Comparison of ENCODE assay signal across 24 mouse cellular contexts in genomic region chr1:154981687-154982086, GRCm38 (mm10).
DNase-seq lines count a peak whose midpoint lies in the region; ATAC-seq and TF ChIP-seq lines count a peak whose summit lies in the region.
"Had no signal": no experiment of that assay in that cellular context is flagged by ENCODE, and none has a peak within 500 bp of the region (broad histone marks: within the 10 kb centered on the region; RNA-seq: fewer than 3 reads in every experiment).

No protein-coding gene starts in this region.

- no peak for TF ChIP-seq EP300 in stomach, postnatal 0 days (optimal IDR thresholded peaks at IDR 0.05)

- H3K9ac ChIP-seq in forebrain, embryonic 14.5 days (ENCODE audit: low read length) = no peak overlapping the region
- H3K9ac ChIP-seq in forebrain, embryonic 16.5 days (replicated peaks; ENCODE audit: low read depth, low read length) = no peak overlapping the region
- H3K9ac ChIP-seq in stomach, postnatal 0 days (ENCODE audit: low read length) = no peak overlapping the region
- H3K9ac ChIP-seq: embryonic facial prominence, embryonic 15.5 days; heart, embryonic 12.5 days; heart, embryonic 15.5 days; hindbrain, embryonic 14.5 days had no signal

- no peak overlapping the region for H3K27ac ChIP-seq in forebrain, embryonic 14.5 days (ENCODE audit: low read depth, low read length)
- H3K27ac ChIP-seq in forebrain, embryonic 16.5 days (ENCODE audit: low read length) = no peak overlapping the region
- H3K27ac ChIP-seq in stomach, postnatal 0 days (replicated peaks) = no peak overlapping the region
- no peak overlapping the region for H3K27ac ChIP-seq in midbrain, embryonic 10.5 days (replicated peaks)
- H3K27ac ChIP-seq: embryonic facial prominence, embryonic 15.5 days; heart, embryonic 15.5 days; hindbrain, embryonic 10.5 days; hindbrain, embryonic 14.5 days had no signal

- intact Hi-C loops in left cerebral cortex, postnatal 14 days (cut with DNase I) = no loop called here

- H3K4me1 ChIP-seq in forebrain, embryonic 14.5 days (ENCODE audit: control insufficient read depth, insufficient read depth, low read length) = no peaks in the 10 kb centered on the region
- no peaks in the 10 kb centered on the region for H3K4me1 ChIP-seq in forebrain, embryonic 16.5 days (replicated peaks; ENCODE audit: control insufficient read depth, insufficient read depth, low read length)
- no peaks in the 10 kb centered on the region for H3K4me1 ChIP-seq in stomach, postnatal 0 days (replicated peaks; ENCODE audit: control insufficient read depth, insufficient read depth)
- peaks cover 12% of the 10 kb centered on the region for H3K4me1 ChIP-seq in midbrain, embryonic 10.5 days
- H3K4me1 ChIP-seq: embryonic facial prominence, embryonic 15.5 days; heart, embryonic 12.5 days had no signal

- H3K36me3 ChIP-seq in forebrain, embryonic 14.5 days (ENCODE audit: control insufficient read depth, insufficient read depth, low read length) = no peaks in the 10 kb centered on the region
- no peaks in the 10 kb centered on the region for H3K36me3 ChIP-seq in forebrain, embryonic 16.5 days (ENCODE audit: control insufficient read depth, insufficient read depth)
- H3K36me3 ChIP-seq in stomach, postnatal 0 days (ENCODE audit: control insufficient read depth, insufficient read depth, low read length) = no peaks in the 10 kb centered on the region
- no peaks in the 10 kb centered on the region for H3K36me3 ChIP-seq in midbrain, embryonic 10.5 days
- H3K36me3 ChIP-seq: embryonic facial prominence, embryonic 15.5 days; heart, embryonic 12.5 days; heart, embryonic 15.5 days; hindbrain, embryonic 10.5 days had no signal

- H3K9me3 ChIP-seq in forebrain, embryonic 14.5 days (replicated peaks; ENCODE audit: control insufficient read depth, low read length) = no peaks in the 10 kb centered on the region
- no peaks in the 10 kb centered on the region for H3K9me3 ChIP-seq in forebrain, embryonic 16.5 days (ENCODE audit: control insufficient read depth, low read length)
- no peaks in the 10 kb centered on the region for H3K9me3 ChIP-seq in stomach, postnatal 0 days (ENCODE audit: control insufficient read depth, low read length)
- no peaks in the 10 kb centered on the region for H3K9me3 ChIP-seq in midbrain, embryonic 10.5 days (replicated peaks)
- H3K9me3 ChIP-seq: embryonic facial prominence, embryonic 15.5 days; heart, embryonic 12.5 days; heart, embryonic 15.5 days; hindbrain, embryonic 10.5 days had no signal

- no peak overlapping the region for H3K4me2 ChIP-seq in forebrain, embryonic 14.5 days (ENCODE audit: low read length)
- H3K4me2 ChIP-seq in forebrain, embryonic 16.5 days (ENCODE audit: low read length) = no peak overlapping the region
- no peak overlapping the region for H3K4me2 ChIP-seq in stomach, postnatal 0 days (replicated peaks; ENCODE audit: low read depth)
- H3K4me2 ChIP-seq: embryonic facial prominence, embryonic 15.5 days; heart, embryonic 12.5 days; heart, embryonic 15.5 days; hindbrain, embryonic 14.5 days had no signal

- H3K27me3 ChIP-seq in forebrain, embryonic 14.5 days (replicated peaks; ENCODE audit: control insufficient read depth, insufficient read depth, low read length) = no peaks in the 10 kb centered on the region
- H3K27me3 ChIP-seq in forebrain, embryonic 16.5 days (replicated peaks; ENCODE audit: control insufficient read depth, insufficient read depth, low read length) = no peaks in the 10 kb centered on the region
- H3K27me3 ChIP-seq in stomach, postnatal 0 days (ENCODE audit: control insufficient read depth, insufficient read depth, low read length) = no peaks in the 10 kb centered on the region
- no peaks in the 10 kb centered on the region for H3K27me3 ChIP-seq in midbrain, embryonic 10.5 days (ENCODE audit: low read depth, poor library complexity, severe bottlenecking)
- H3K27me3 ChIP-seq: embryonic facial prominence, embryonic 15.5 days; heart, embryonic 12.5 days; heart, embryonic 15.5 days had no signal

- WGBS in forebrain, embryonic 14.5 days = 78% methylated on average over 8 of the region's 8 CpGs
- WGBS in forebrain, embryonic 16.5 days = 74% methylated on average over 8 of the region's 8 CpGs
- 73% methylated on average over 8 of the region's 8 CpGs for WGBS in stomach, postnatal 0 days
- WGBS in midbrain, embryonic 10.5 days = 86% methylated on average over 8 of the region's 8 CpGs

- TF ChIP-seq CTCF in stomach, postnatal 0 days (IDR thresholded peaks at IDR 0.05; ENCODE audit: low read depth) = no peak

- H3K4me3 ChIP-seq in forebrain, embryonic 14.5 days (ENCODE audit: low read depth, low read length) = no peak overlapping the region
- no peak overlapping the region for H3K4me3 ChIP-seq in forebrain, embryonic 16.5 days (replicated peaks; ENCODE audit: low read length)
- H3K4me3 ChIP-seq in stomach, postnatal 0 days (ENCODE audit: low read depth, low read length) = no peak overlapping the region
- no peak overlapping the region for H3K4me3 ChIP-seq in midbrain, embryonic 10.5 days
- H3K4me3 ChIP-seq: embryonic facial prominence, embryonic 15.5 days; heart, embryonic 12.5 days; heart, embryonic 15.5 days; hindbrain, embryonic 10.5 days had no signal

- DNase-seq in forebrain, embryonic 14.5 days (ENCODE audit: low spot score) = peak; percentile 32
- DNase-seq in left cerebral cortex, postnatal 14 days (ENCODE audit: low spot score in 2 of 2) = peak; percentile 11 to 51
- no peak for DNase-seq in left cerebral cortex, adult 9 months (ENCODE audit: low spot score in 2 of 2)
- DNase-seq in stomach, postnatal 0 days (ENCODE audit: low spot score) = no peak
- DNase-seq in midbrain, embryonic 10.5 days (ENCODE audit: low spot score) = no peak
- DNase-seq: adrenal gland, adult 8-10 months; adrenal gland, postnatal 25 days; B cell, adult 2 months; cerebellum, adult 11-12 months; cerebellum, adult 8-10 months; cerebellum, postnatal 36 days; embryo, embryonic 11 days; gastrocnemius, postnatal 25 days; heart, adult 18-20 months; heart, postnatal 10 days; heart, postnatal 36 days had no signal

- no peak for ATAC-seq in forebrain, embryonic 14.5 days
- no peak for ATAC-seq in forebrain, embryonic 16.5 days
- 0 out of 2 replicates have a peak, but pooled peaks have one; percentile 47 for ATAC-seq in stomach, postnatal 0 days (ENCODE audit: low FRiP score, low TSS enrichment)
- ATAC-seq: activated CD4-positive, CD25-positive, alpha-beta regulatory T cell, adult 4 months; intestine, postnatal 0 days had no signal

Comparison
In these comparisons a context has a peak if more than half of its experiments do, and no peak if none do; other contexts are left out.
1. DNase-seq: peak in forebrain, embryonic 14.5 days (single experiment) and left cerebral cortex, postnatal 14 days (2 of 2); none in left cerebral cortex, adult 9 months (0 of 2), stomach, postnatal 0 days (single experiment) and midbrain, embryonic 10.5 days (single experiment).